Mouse (Mus musculus): ENCODE measurements around the gene Celf3. TPM values are rescaled to one million over a fixed set of nuclear protein-coding genes. Genes with fewer than 3 reads are reported as not detected.

Celf3 gene
- polyA plus RNA-seq, 1 experiment from 2014 or later = 2.3 TPM

DNA sequence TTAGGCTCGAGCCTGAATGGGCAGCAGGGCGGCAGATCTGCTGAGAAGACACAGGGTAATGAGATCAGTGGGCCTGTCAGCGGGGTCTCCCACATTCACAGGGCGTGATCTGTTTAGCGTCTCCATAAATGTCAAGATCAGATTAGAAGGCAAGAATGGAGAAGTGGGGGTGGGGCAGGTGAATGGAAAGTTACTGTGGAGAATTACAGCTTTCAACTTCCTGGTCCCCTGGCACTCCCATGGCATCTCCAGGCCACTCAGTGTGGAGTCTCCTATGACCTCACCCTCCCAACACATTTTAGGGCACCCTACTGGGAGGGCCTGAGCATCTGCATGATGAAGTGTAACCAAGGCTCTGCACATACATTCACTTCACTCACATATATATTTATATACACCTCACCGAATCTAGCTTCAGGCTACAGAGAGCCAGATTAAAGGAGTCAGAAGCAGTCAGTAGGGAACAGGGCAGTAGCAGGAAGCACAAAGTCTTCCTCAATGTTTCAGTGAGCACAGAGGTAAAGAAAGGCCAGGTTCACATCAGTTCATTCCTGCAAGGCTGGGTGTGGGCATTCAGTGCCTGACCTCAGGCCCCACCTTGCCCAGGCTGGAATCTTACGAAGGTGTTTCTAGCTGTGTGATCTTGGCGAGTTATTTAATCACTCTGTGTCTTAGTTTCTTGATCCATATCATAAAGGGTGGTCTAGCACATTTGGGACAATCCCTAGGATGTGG lies 1.6 kb upstream of the Celf3 start:
- 55% methylated on average over 8 of the region's 8 CpGs for whole genome bisulfite sequencing
- H3K27me3 ChIP-seq (ENCODE audit: control insufficient read depth, insufficient read depth, low read depth, low read length) = peaks cover 2% of the 10 kb centered on the region; the same call in 1 of the 2 replicates
- ATAC-seq (ENCODE audit: low read depth) = no peak
- no peaks in the 10 kb centered on the region for H3K36me3 ChIP-seq (ENCODE audit: control insufficient read depth, insufficient read depth, low read length)
- no peaks in the 10 kb centered on the region for H3K9me3 ChIP-seq (ENCODE audit: control insufficient read depth, low read length)
- no peak overlapping the region for H3K4me2 ChIP-seq (ENCODE audit: low read depth, low read length)
- H3K4me1 ChIP-seq (replicated peaks; ENCODE audit: control insufficient read depth, insufficient read depth, low read length) = no peaks in the 10 kb centered on the region; the same call in 1 of the 2 replicates
- no peak overlapping the region for H3K27ac ChIP-seq (ENCODE audit: low read length)
- no peak overlapping the region for H3K9ac ChIP-seq (ENCODE audit: low read length)
- no peak overlapping the region for H3K4me3 ChIP-seq (ENCODE audit: low read length)

DNA sequence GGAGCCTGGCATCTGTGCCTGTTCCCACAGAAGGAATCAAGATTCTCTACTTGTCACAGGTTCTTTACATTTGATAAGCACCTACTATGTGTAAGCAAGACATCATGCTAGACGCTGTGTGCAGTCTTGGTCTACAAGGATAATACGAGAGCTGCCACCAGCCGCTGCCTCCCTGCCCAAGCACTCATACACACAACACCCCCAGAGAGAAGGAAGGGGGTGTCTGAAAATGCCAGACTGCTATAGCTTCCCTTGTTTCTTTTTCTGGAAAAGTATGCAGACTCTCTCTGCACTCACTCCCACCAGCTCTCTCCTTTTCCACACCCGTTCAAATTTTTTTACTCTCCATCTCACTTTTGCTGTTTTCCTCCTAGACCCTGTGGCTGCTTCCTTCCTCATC lies 651 bp upstream of the Celf3 start:
- Histone ChIP-seq H3K27ac (ENCODE audit: low read length) (no peak overlapping the region), H3K4me2 (ENCODE audit: low read depth, low read length) (no peak overlapping the region), H3K9ac (ENCODE audit: low read length) (no peak overlapping the region), H3K9me3 (ENCODE audit: control insufficient read depth, low read length) (no peaks in the 10 kb centered on the region), H3K4me1 (replicated peaks; ENCODE audit: control insufficient read depth, insufficient read depth, low read length) (no peaks in the 10 kb centered on the region; the same call in 1 of the 2 replicates), H3K36me3 (ENCODE audit: control insufficient read depth, insufficient read depth, low read length) (no peaks in the 10 kb centered on the region), H3K4me3 (ENCODE audit: low read length) (no peak overlapping the region), H3K27me3 (ENCODE audit: control insufficient read depth, insufficient read depth, low read depth, low read length) (peaks cover 2% of the 10 kb centered on the region; the same call in 1 of the 2 replicates)
- 63% methylated on average over 4 of the region's 4 CpGs for WGBS
- ATAC-seq (ENCODE audit: low read depth) = no peak

DNA sequence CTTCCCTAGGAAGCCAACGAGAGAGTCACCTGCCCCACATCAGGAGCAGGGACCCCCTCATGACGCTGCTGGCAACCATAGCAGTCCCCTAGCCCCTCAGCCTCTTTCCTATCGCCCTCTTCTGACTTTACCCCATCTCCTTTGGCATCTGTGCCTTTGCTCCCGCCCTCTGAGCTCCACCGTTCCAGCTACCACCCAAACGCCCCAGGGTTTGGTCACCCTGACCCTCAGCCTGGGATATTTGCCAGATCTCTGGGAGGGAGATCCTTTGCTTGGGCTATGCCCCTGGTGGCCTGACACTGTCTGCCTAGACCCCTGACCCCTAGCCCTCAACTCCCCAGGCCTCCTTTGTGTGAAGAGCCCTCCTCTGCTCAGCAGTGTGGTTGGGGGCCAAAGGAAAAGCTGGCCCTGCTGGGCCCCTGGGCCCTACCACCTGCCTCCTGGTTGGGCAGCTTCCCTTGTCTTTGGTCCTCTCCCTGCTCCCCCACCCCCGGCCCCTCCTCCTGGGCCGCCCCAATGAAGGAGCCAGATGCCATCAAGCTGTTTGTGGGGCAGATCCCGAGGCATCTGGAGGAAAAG lies 585 bp downstream of the Celf3 start:
- WGBS = 18% methylated on average over 9 of the region's 9 CpGs

DNA sequence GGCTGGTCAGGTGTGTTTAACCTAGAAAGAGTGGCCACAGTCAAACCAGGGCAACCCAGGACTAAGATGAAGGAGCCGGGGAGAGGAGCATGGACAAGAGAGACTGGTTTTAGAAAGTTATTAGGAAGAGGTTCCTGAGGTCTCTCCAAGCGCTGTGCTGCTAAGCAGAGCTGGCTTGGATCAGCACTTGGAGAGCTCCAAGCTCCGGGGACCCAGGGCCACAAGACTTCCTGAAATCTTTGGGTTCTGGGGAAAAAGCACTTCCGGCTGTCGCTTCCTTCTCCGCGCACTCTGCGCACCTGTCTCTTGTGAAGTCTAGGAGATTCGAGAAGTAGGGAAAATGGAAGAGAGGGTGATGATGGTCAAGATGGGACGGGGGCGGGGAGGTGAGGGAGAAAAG lies 1.5 kb downstream of the Celf3 start:
- Histone ChIP-seq H3K4me3 (ENCODE audit: low read length) (no peak overlapping the region; the same call in 1 of the 2 replicates), H3K36me3 (ENCODE audit: control insufficient read depth, insufficient read depth, low read length) (no peaks in the 10 kb centered on the region), H3K9ac (ENCODE audit: low read length) (no peak overlapping the region), H3K9me3 (ENCODE audit: control insufficient read depth, low read length) (no peaks in the 10 kb centered on the region), H3K27me3 (ENCODE audit: control insufficient read depth, insufficient read depth, low read depth, low read length) (peaks cover 2% of the 10 kb centered on the region; the same call in 1 of the 2 replicates), H3K27ac (ENCODE audit: low read length) (no peak overlapping the region), H3K4me1 (replicated peaks; ENCODE audit: control insufficient read depth, insufficient read depth, low read length) (0 out of 2 replicates have a peak, but pooled peaks cover 4% of the 10 kb centered on the region), H3K4me2 (ENCODE audit: low read depth, low read length) (peak overlapping the region; percentile 36; the same call in 1 of the 2 replicates)
- no peak for ATAC-seq (ENCODE audit: low read depth)
- 4% methylated on average over 11 of the region's 11 CpGs for WGBS

More for the DNA sequence above, 585 bp downstream of the Celf3 start:
- 0 out of 2 replicates have a peak, but pooled peaks cover 4% of the 10 kb centered on the region for H3K4me1 ChIP-seq (replicated peaks; ENCODE audit: control insufficient read depth, insufficient read depth, low read length)
- no peak overlapping the region for H3K9ac ChIP-seq (ENCODE audit: low read length)
- no peak overlapping the region for H3K4me2 ChIP-seq (ENCODE audit: low read depth, low read length)
- H3K36me3 ChIP-seq (ENCODE audit: control insufficient read depth, insufficient read depth, low read length) = no peaks in the 10 kb centered on the region
- H3K27ac ChIP-seq (ENCODE audit: low read length) = no peak overlapping the region
- no peaks in the 10 kb centered on the region for H3K9me3 ChIP-seq (ENCODE audit: control insufficient read depth, low read length)
- H3K4me3 ChIP-seq (ENCODE audit: low read length) = no peak overlapping the region
- H3K27me3 ChIP-seq (ENCODE audit: control insufficient read depth, insufficient read depth, low read depth, low read length) = peaks cover 2% of the 10 kb centered on the region; the same call in 1 of the 2 replicates
- no peak for ATAC-seq (ENCODE audit: low read depth)

DNA sequence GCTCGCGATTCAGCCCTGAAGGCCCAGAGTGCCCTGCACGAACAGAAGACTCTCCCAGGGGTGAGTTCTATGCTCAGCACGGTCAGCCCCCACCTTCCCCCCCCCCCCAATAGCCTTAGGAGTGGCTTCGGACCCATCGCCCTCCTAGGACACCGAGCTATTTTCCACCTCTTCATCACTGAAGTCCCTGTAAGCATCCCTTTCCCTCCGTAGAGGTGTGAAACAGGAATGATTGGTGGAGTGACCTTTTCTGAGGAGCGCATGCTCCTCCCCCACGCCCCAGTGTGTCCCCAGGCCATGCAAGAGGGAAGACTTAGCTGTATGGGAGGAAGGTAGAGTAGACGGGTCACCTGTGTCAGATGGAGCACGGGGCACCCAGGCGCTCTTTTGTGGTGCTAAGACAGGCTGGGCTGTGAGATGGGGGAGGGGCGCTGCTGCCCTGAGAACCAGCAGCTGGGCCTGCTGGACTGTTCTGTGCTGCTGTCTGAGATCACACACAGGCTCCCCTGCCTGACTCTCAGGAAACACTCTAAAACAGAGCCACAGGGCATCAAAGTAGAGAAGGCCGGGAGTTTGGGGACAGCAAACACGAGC lies 2.3 kb downstream of the Celf3 start, which contains the start of gene Riiad1:
Gene Riiad1 (minus strand): TSS at position 51 of the 594 bp plus-strand sequence.
- 7% methylated on average over 16 of the region's 16 CpGs for WGBS
- ATAC-seq (ENCODE audit: low read depth) = no peak
- H3K36me3 ChIP-seq (ENCODE audit: control insufficient read depth, insufficient read depth, low read length) = no peaks in the 10 kb centered on the region
- no peak within 1 kb of the TSS; the same call in 1 of the 2 replicates for H3K4me3 ChIP-seq (ENCODE audit: low read length)
- no peak within 1 kb of the TSS for H3K27ac ChIP-seq (ENCODE audit: low read length)
- H3K4me1 ChIP-seq (replicated peaks; ENCODE audit: control insufficient read depth, insufficient read depth, low read length) = 0 out of 2 replicates have a peak, but pooled peaks cover 4% of the 10 kb centered on the region
- H3K4me2 ChIP-seq (ENCODE audit: low read depth, low read length) = peak within 1 kb of the TSS; percentile 36; the same call in 1 of the 2 replicates
- H3K9ac ChIP-seq (ENCODE audit: low read length) = no peak within 1 kb of the TSS
- no peaks in the 10 kb centered on the region for H3K9me3 ChIP-seq (ENCODE audit: control insufficient read depth, low read length)
- H3K27me3 ChIP-seq (ENCODE audit: control insufficient read depth, insufficient read depth, low read depth, low read length) = peaks cover 2% of the 10 kb centered on the region; the same call in 1 of the 2 replicates

DNA sequence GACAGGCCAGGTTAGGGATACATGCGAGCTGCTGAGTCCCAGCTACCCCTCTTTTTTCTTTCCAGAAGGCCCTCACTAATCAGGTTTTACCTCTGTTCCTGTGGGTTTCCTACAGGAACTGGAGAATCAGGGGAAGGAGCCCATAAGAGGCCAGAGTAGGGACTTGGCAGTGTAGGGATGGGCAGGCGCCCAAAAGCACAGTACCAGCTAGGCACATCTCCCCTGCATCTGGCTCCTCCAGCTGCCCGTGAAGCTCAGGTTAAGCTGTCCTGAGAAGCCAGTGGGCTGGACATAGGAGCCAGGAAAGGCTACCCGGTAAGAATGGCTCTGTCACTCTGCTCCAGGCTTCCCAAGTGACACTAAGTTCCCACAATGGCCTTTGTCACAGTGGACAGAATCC lies 3.3 kb downstream of the Celf3 start:
- Histone ChIP-seq H3K27me3 (ENCODE audit: control insufficient read depth, insufficient read depth, low read depth, low read length) (peaks cover 2% of the 10 kb centered on the region; the same call in 1 of the 2 replicates), H3K4me1 (replicated peaks; ENCODE audit: control insufficient read depth, insufficient read depth, low read length) (0 out of 2 replicates have a peak, but pooled peaks cover 4% of the 10 kb centered on the region), H3K9me3 (ENCODE audit: control insufficient read depth, low read length) (no peaks in the 10 kb centered on the region), H3K4me2 (ENCODE audit: low read depth, low read length) (no peak overlapping the region), H3K27ac (ENCODE audit: low read length) (no peak overlapping the region), H3K9ac (ENCODE audit: low read length) (no peak overlapping the region), H3K4me3 (ENCODE audit: low read length) (no peak overlapping the region), H3K36me3 (ENCODE audit: control insufficient read depth, insufficient read depth, low read length) (no peaks in the 10 kb centered on the region)
- 54% methylated on average over 4 of the region's 4 CpGs for WGBS
- no peak for ATAC-seq (ENCODE audit: low read depth)

DNA sequence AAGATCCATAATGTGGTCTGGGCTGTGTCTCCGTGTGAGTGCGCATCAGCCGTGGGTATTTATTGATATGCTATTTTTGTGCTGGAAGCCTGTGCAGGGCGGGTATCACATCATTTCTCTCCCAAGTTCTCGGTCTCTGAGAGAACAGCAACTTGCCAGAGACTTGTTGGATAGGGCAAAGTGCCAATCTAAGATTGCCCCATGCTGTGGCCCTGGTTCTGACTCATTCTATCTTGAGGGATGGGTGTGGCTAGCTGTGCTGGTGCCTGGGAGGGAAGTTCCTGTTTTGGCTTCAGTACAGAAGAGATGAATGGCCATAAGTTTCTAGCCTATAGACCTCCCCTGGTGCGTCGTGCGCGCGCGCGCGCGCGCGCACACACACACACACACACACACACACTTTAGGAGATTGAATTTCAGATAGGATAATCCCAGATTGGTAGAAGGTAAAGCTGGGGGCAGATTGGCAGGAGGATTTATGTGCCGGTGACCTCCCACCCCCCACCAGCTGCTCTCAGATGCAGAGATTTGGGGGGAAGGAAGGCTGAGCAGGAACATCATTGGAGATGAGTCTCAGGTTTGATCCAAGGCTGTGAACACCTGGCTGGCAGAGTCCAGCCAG lies 4.8 kb downstream of the Celf3 start:
- no peak overlapping the region for H3K4me2 ChIP-seq (ENCODE audit: low read depth, low read length)
- H3K4me3 ChIP-seq (ENCODE audit: low read length) = no peak overlapping the region
- no peaks in the 10 kb centered on the region for H3K9me3 ChIP-seq (ENCODE audit: control insufficient read depth, low read length)
- peaks cover 2% of the 10 kb centered on the region; the same call in 1 of the 2 replicates for H3K27me3 ChIP-seq (ENCODE audit: control insufficient read depth, insufficient read depth, low read depth, low read length)
- no peak overlapping the region for H3K9ac ChIP-seq (ENCODE audit: low read length)
- no peak for ATAC-seq (ENCODE audit: low read depth)
- H3K36me3 ChIP-seq (ENCODE audit: control insufficient read depth, insufficient read depth, low read length) = no peaks in the 10 kb centered on the region
- whole genome bisulfite sequencing = 78% methylated on average over 17 of the region's 17 CpGs
- peaks cover 7% of the 10 kb centered on the region; the same call in 1 of the 2 replicates for H3K4me1 ChIP-seq (replicated peaks; ENCODE audit: control insufficient read depth, insufficient read depth, low read length)
- H3K27ac ChIP-seq (ENCODE audit: low read length) = no peak overlapping the region

DNA sequence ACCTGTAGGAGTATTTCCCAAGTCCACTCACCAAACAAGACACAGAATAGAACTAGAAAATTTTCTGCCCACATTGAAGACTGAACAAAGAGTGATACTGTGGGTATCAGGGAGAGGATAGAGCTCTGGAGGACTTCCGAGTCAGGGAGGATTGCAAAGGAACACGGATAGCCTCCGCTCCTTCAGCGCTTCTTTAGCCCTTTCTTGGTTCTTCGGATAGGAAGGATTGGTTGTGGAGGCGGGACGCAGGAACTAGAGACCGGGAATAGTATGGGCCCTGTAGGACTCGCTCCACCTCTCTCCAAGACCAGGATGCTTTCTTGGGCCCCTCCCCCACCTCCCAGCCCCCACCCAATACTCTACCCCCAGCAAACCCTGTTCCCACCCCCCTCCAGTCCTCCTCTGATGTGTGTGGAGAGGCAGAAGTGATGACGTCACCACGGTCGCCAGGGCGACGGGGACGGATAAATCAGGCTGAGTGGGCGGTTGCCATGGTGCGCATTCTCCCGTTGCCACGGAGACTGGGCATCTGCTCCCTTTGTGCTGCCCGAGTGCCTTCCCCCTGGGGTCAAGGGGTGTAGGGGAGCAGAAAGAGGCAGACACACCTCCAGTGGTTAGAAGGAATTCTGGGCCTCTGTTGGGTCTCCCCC lies 5.8 kb downstream of the Celf3 start:
- H3K36me3 ChIP-seq (ENCODE audit: control insufficient read depth, insufficient read depth, low read length) = no peaks in the 10 kb centered on the region
- H3K9me3 ChIP-seq (ENCODE audit: control insufficient read depth, low read length) = no peaks in the 10 kb centered on the region
- no peak for ATAC-seq (ENCODE audit: low read depth)
- no peak overlapping the region for H3K4me3 ChIP-seq (ENCODE audit: low read length)
- WGBS = 25% methylated on average over 20 of the region's 20 CpGs
- H3K9ac ChIP-seq (ENCODE audit: low read length) = no peak overlapping the region
- H3K27me3 ChIP-seq (ENCODE audit: control insufficient read depth, insufficient read depth, low read depth, low read length) = no peaks in the 10 kb centered on the region; the same call in 1 of the 2 replicates
- no peak overlapping the region for H3K27ac ChIP-seq (ENCODE audit: low read length)
- H3K4me1 ChIP-seq (replicated peaks; ENCODE audit: control insufficient read depth, insufficient read depth, low read length) = peaks cover 7% of the 10 kb centered on the region; the same call in 1 of the 2 replicates
- no peak overlapping the region for H3K4me2 ChIP-seq (ENCODE audit: low read depth, low read length)

Data from lung, embryonic 16.5 days (tissue).